ENCODE assay signal across 12 mouse cellular contexts in genomic region chr11:76130859-76131258, GRCm38 (mm10). TPM values are rescaled to one million over a fixed set of nuclear protein-coding genes. Genes with fewer than 3 reads are reported as not detected.
DNase-seq lines count a peak whose midpoint lies in the region; ATAC-seq lines count a peak whose summit lies in the region.
"Had no signal": no experiment of that assay in that cellular context is flagged by ENCODE, and none has a peak within 500 bp of the region (broad histone marks: within the 10 kb centered on the region; RNA-seq: fewer than 3 reads in every experiment).

No protein-coding gene starts in this region.

- WGBS in kidney, embryonic 15.5 days: 79% methylated on average over 5 of the region's 5 CpGs

- DNase-seq in kidney, adult 18-20 months: peak; percentile 41
- DNase-seq in kidney, postnatal 4 days: no peak
- peak; percentile 65 for DNase-seq in lung, postnatal 4 days
- DNase-seq in c-Kit-positive CD71-positive TER-119-positive erythroid progenitor cells, embryonic 14.5 days (ENCODE audit: low spot score): no peak
- DNase-seq in testis, postnatal 14 days (ENCODE audit: low spot score): no peak
- DNase-seq in embryo, embryonic 10 days (ENCODE audit: low spot score): no peak
- DNase-seq: cerebellum, postnatal 10 days; gastrocnemius, postnatal 10 days; thymus, postnatal 14 days had no signal

- H3K4me2 ChIP-seq in kidney, embryonic 15.5 days: no peak overlapping the region
- H3K4me2 ChIP-seq: limb, embryonic 13.5 days had no signal

- no peak overlapping the region for H3K9ac ChIP-seq in kidney, embryonic 15.5 days
- H3K9ac ChIP-seq: limb, embryonic 13.5 days had no signal

- H3K9me3 ChIP-seq in kidney, embryonic 15.5 days (replicated peaks): no peaks in the 10 kb centered on the region
- H3K9me3 ChIP-seq: limb, embryonic 13.5 days had no signal

- no peaks in the 10 kb centered on the region for H3K27me3 ChIP-seq in kidney, embryonic 15.5 days
- H3K27me3 ChIP-seq: limb, embryonic 13.5 days had no signal

- ATAC-seq in kidney, embryonic 15.5 days (replicated peaks; ENCODE audit: low FRiP score): no peak

- peaks cover 40% of the 10 kb centered on the region for H3K36me3 ChIP-seq in kidney, embryonic 15.5 days

- no peak overlapping the region for H3K4me3 ChIP-seq in brown adipose tissue, adult 24 weeks (ENCODE audit: insufficient read depth, low read depth, low read length)
- no peak overlapping the region for H3K4me3 ChIP-seq in kidney, embryonic 15.5 days (replicated peaks)
- H3K4me3 ChIP-seq: limb, embryonic 13.5 days had no signal

- peaks cover 19% of the 10 kb centered on the region for H3K4me1 ChIP-seq in brown adipose tissue, adult 24 weeks (ENCODE audit: control insufficient read depth, insufficient read depth, insufficient read length, low read length)
- no peaks in the 10 kb centered on the region for H3K4me1 ChIP-seq in kidney, embryonic 15.5 days

- peak overlapping the region; percentile 93 for H3K27ac ChIP-seq in brown adipose tissue, adult 24 weeks (replicated peaks; ENCODE audit: low read depth, low read length)
- 0 out of 2 replicates have a peak overlapping the region, but pooled peaks have one; percentile 7 for H3K27ac ChIP-seq in kidney, embryonic 15.5 days
- H3K27ac ChIP-seq: limb, embryonic 13.5 days had no signal

RNA-seq across cellular contexts. Expression of gene Vps53, which starts 48.6 kb away (rescaled TPM):
- 21.9 and 22.2 TPM in 2 replicates for polyA plus RNA-seq in brown adipose tissue, adult 24 weeks (2012; ENCODE audit: insufficient read depth, insufficient read length, missing spikeins)
- 36.6 and 41.7 TPM in 2 replicates for polyA plus RNA-seq in kidney, embryonic 15.5 days (2015; fragmentation: Nextera tagmentation; extraction: Ambion mirVana)

RNA-seq across cellular contexts. Expression of gene Fam57a, which starts 48.6 kb away (rescaled TPM):
- 4.3 and 4.4 TPM in 2 replicates for polyA plus RNA-seq in brown adipose tissue, adult 24 weeks (2012; ENCODE audit: insufficient read depth, insufficient read length, missing spikeins)
- 27.0 and 29.0 TPM in 2 replicates for polyA plus RNA-seq in kidney, embryonic 15.5 days (2015; fragmentation: Nextera tagmentation; extraction: Ambion mirVana)

Comparison
In these comparisons a context has a peak if more than half of its experiments do, and no peak if none do; other contexts are left out.
1. DNase-seq: peak in kidney, adult 18-20 months (single experiment) and lung, postnatal 4 days (2 of 2); none in kidney, postnatal 4 days (0 of 2), c-Kit-positive CD71-positive TER-119-positive erythroid progenitor cells, embryonic 14.5 days (single experiment), testis, postnatal 14 days (single experiment) and embryo, embryonic 10 days (single experiment).